Mouse (Mus musculus): ENCODE results near the gene Lpin1. TPM values are rescaled to one million over a fixed set of nuclear protein-coding genes. Genes with fewer than 3 reads are reported as not detected.
A peak's percentile ranks its signal among the peaks of the same experiment; 100 is the strongest.

Gene Lpin1
- polyA plus RNA-seq, 1 experiment from 2014 or later, result 1.6 TPM

- WGBS, result 83% methylated on average over 6 of the region's 6 CpGs
- Histone ChIP-seq H3K4me2 (replicated peaks; ENCODE audit: low read depth) (no peak overlapping the region), H3K27me3 (ENCODE audit: control insufficient read depth, insufficient read depth, low read length) (no peaks in the 10 kb centered on the region), H3K4me1 (replicated peaks; ENCODE audit: control insufficient read depth, insufficient read depth) (no peaks in the 10 kb centered on the region), H3K36me3 (ENCODE audit: control insufficient read depth, insufficient read depth, low read length) (no peaks in the 10 kb centered on the region), H3K9ac (ENCODE audit: low read length) (no peak overlapping the region), H3K9me3 (ENCODE audit: control insufficient read depth, low read length) (no peaks in the 10 kb centered on the region), H3K4me3 (ENCODE audit: low read depth, low read length) (no peak overlapping the region), H3K27ac (replicated peaks) (no peak overlapping the region)
- no peak for DNase-seq (ENCODE audit: low spot score)
- ATAC-seq (ENCODE audit: low FRiP score, low TSS enrichment), result no peak
- TF ChIP-seq CTCF (IDR thresholded peaks at IDR 0.05; ENCODE audit: low read depth) (no peak), EP300 (optimal IDR thresholded peaks at IDR 0.05) (no peak)
These were observed 37.5 kb upstream of the Lpin1 start for GRCm38 (mm10) chr12:16648273-16648672.

DNA sequence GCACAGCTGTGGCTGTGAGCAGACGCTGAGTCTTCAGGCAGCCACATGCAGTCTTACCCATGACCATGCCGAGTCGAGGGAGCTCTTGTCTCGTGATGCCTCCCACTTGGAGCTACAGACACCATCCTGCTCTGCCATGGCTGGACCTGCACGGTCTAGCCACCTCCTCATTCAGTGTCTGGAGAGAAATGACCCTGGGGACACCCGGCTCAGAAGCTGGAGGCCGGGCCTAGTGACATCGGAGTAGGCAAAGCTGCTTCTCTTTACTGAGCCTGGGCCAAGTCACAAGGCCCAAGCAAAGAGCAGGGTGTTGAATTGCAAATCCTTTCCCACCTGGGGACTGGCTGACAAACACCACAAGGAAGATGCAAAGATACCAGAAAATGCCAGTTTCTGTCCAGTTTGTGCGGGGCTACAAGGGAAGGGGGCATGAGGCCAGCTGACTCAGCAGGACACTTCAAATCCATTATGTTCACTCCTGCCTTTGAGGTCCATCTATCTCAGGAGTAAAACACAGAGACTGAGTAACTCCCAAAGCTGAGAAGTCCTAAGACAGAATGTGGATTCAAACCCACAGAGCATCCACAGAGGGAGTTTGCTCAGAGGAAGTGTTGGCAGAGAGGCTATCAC, 36.1 kb upstream of the Lpin1 start:
- ATAC-seq (ENCODE audit: low FRiP score, low TSS enrichment), result no peak
- no peak for DNase-seq (ENCODE audit: low spot score)
- Histone ChIP-seq H3K9ac (ENCODE audit: low read length) (no peak overlapping the region), H3K4me2 (replicated peaks; ENCODE audit: low read depth) (no peak overlapping the region), H3K9me3 (ENCODE audit: control insufficient read depth, low read length) (no peaks in the 10 kb centered on the region), H3K27ac (replicated peaks) (no peak overlapping the region), H3K27me3 (ENCODE audit: control insufficient read depth, insufficient read depth, low read length) (no peaks in the 10 kb centered on the region), H3K4me3 (ENCODE audit: low read depth, low read length) (no peak overlapping the region), H3K36me3 (ENCODE audit: control insufficient read depth, insufficient read depth, low read length) (no peaks in the 10 kb centered on the region), H3K4me1 (replicated peaks; ENCODE audit: control insufficient read depth, insufficient read depth) (no peaks in the 10 kb centered on the region)
- WGBS, result 51% methylated on average over 9 of the region's 9 CpGs
- TF ChIP-seq EP300 (optimal IDR thresholded peaks at IDR 0.05), result no peak
- no peak for TF ChIP-seq CTCF (IDR thresholded peaks at IDR 0.05; ENCODE audit: low read depth)

DNA sequence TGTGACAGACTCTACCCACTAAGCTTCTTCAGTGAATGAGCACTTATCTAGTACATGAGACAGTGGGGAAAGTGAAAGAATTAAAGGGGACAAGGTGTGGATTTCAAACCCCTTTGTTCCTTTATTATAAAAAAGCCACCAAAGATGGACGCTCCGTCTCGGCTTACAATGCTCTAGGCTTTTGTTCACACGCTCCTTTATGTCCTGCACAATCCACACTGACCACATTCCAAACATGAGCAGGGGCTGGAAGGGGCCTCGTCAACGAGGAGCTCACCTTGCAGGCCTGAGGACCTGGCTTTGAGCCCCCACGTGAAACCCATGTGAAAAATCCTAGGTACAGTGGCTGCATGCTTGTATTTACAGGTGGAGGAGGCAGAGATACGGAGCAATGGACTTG, 33.9 kb upstream of the Lpin1 start:
- TF ChIP-seq CTCF (IDR thresholded peaks at IDR 0.05; ENCODE audit: low read depth) (no peak), EP300 (optimal IDR thresholded peaks at IDR 0.05) (no peak)
- DNase-seq (ENCODE audit: low spot score) (no peak), ATAC-seq (ENCODE audit: low FRiP score, low TSS enrichment) (no peak)
- Histone ChIP-seq H3K4me3 (ENCODE audit: low read depth, low read length) (no peak overlapping the region), H3K4me1 (replicated peaks; ENCODE audit: control insufficient read depth, insufficient read depth) (no peaks in the 10 kb centered on the region), H3K27ac (replicated peaks) (no peak overlapping the region), H3K36me3 (ENCODE audit: control insufficient read depth, insufficient read depth, low read length) (no peaks in the 10 kb centered on the region), H3K4me2 (replicated peaks; ENCODE audit: low read depth) (no peak overlapping the region), H3K9ac (ENCODE audit: low read length) (no peak overlapping the region), H3K27me3 (ENCODE audit: control insufficient read depth, insufficient read depth, low read length) (no peaks in the 10 kb centered on the region), H3K9me3 (ENCODE audit: control insufficient read depth, low read length) (no peaks in the 10 kb centered on the region)
- 52% methylated on average over 8 of the region's 8 CpGs for WGBS

GRCm38 (mm10) chr12:16643508-16644345, 33.0 kb upstream of the Lpin1 start:
- no peaks in the 10 kb centered on the region for H3K9me3 ChIP-seq (ENCODE audit: control insufficient read depth, low read length)
- DNase-seq (ENCODE audit: low spot score) (no peak), ATAC-seq (ENCODE audit: low FRiP score, low TSS enrichment) (no peak)
- no peak overlapping the region for H3K27ac ChIP-seq (replicated peaks)
- no peaks in the 10 kb centered on the region for H3K27me3 ChIP-seq (ENCODE audit: control insufficient read depth, insufficient read depth, low read length)
- TF ChIP-seq CTCF (IDR thresholded peaks at IDR 0.05; ENCODE audit: low read depth) (no peak), EP300 (optimal IDR thresholded peaks at IDR 0.05) (no peak)
- no peak overlapping the region for H3K9ac ChIP-seq (ENCODE audit: low read length)
- 38% methylated on average over 12 of the region's 12 CpGs for WGBS
- H3K4me3 ChIP-seq (ENCODE audit: low read depth, low read length), result no peak overlapping the region
- no peaks in the 10 kb centered on the region for H3K36me3 ChIP-seq (ENCODE audit: control insufficient read depth, insufficient read depth, low read length)
- H3K4me1 ChIP-seq (replicated peaks; ENCODE audit: control insufficient read depth, insufficient read depth), result no peaks in the 10 kb centered on the region
- no peak overlapping the region for H3K4me2 ChIP-seq (replicated peaks; ENCODE audit: low read depth)

GRCm38 (mm10) chr12:16642000-16642399, 31.2 kb upstream of the Lpin1 start:
- H3K4me1 ChIP-seq (replicated peaks; ENCODE audit: control insufficient read depth, insufficient read depth), result no peaks in the 10 kb centered on the region
- H3K9ac ChIP-seq (ENCODE audit: low read length), result no peak overlapping the region
- DNase-seq (ENCODE audit: low spot score), result no peak
- H3K4me2 ChIP-seq (replicated peaks; ENCODE audit: low read depth), result no peak overlapping the region
- no peak for ATAC-seq (ENCODE audit: low FRiP score, low TSS enrichment)
- H3K27me3 ChIP-seq (ENCODE audit: control insufficient read depth, insufficient read depth, low read length), result no peaks in the 10 kb centered on the region
- 60% methylated on average over 5 of the region's 5 CpGs for WGBS
- H3K4me3 ChIP-seq (ENCODE audit: low read depth, low read length), result no peak overlapping the region
- no peak for TF ChIP-seq EP300 (optimal IDR thresholded peaks at IDR 0.05)
- peak; percentile 24; the same call in 1 of the 2 replicates for TF ChIP-seq CTCF (IDR thresholded peaks at IDR 0.05; ENCODE audit: low read depth)
- no peak overlapping the region for H3K27ac ChIP-seq (replicated peaks)
- H3K9me3 ChIP-seq (ENCODE audit: control insufficient read depth, low read length), result no peaks in the 10 kb centered on the region
- no peaks in the 10 kb centered on the region for H3K36me3 ChIP-seq (ENCODE audit: control insufficient read depth, insufficient read depth, low read length)

GRCm38 (mm10) chr12:16640075-16640474, 29.3 kb upstream of the Lpin1 start:
- WGBS, result 88% methylated on average over 6 of the region's 6 CpGs
- Histone ChIP-seq H3K27ac (replicated peaks) (no peak overlapping the region), H3K27me3 (ENCODE audit: control insufficient read depth, insufficient read depth, low read length) (no peaks in the 10 kb centered on the region), H3K4me1 (replicated peaks; ENCODE audit: control insufficient read depth, insufficient read depth) (no peaks in the 10 kb centered on the region), H3K36me3 (ENCODE audit: control insufficient read depth, insufficient read depth, low read length) (no peaks in the 10 kb centered on the region), H3K9me3 (ENCODE audit: control insufficient read depth, low read length) (no peaks in the 10 kb centered on the region), H3K4me2 (replicated peaks; ENCODE audit: low read depth) (no peak overlapping the region), H3K4me3 (ENCODE audit: low read depth, low read length) (no peak overlapping the region), H3K9ac (ENCODE audit: low read length) (no peak overlapping the region)
- DNase-seq (ENCODE audit: low spot score) (no peak), ATAC-seq (ENCODE audit: low FRiP score, low TSS enrichment) (no peak)
- TF ChIP-seq CTCF (IDR thresholded peaks at IDR 0.05; ENCODE audit: low read depth), result no peak
- TF ChIP-seq EP300 (optimal IDR thresholded peaks at IDR 0.05), result no peak
